Mouse (Mus musculus) intestine, embryonic 14.5 days (tissue): ENCODE results near the gene Sbk3. TPM values are rescaled to one million over a fixed set of nuclear protein-coding genes. Genes with fewer than 3 reads are reported as not detected.

Source experiments
- ATAC-seq: fragments of 200-750 bp; cut with Nextera tagmentation; replicated peaks from 2 replicates; pipeline ENCODE4 v1.8.0; 2017; ENCODE audit warnings: low read depth, moderate number of reproducible peaks, moderate TSS enrichment, moderate library complexity; ENCODE audit not compliant: low FRiP score, low TSS enrichment
- DNase-seq: peaks from one replicate; pipeline ENCODE4 v3.0.0-alpha.2; 2018; ENCODE audit warnings: low spot score
- H3K27ac ChIP-seq: fragments of 300-500 bp; sonication (generic); 2 replicates; pipeline ENCODE4 v1.5.1; 2014; ENCODE audit warnings: low read depth, mild to moderate bottlenecking, control low read depth
- H3K27me3 ChIP-seq: fragments of 300-500 bp; sonication (generic); replicated peaks from 2 replicates; pipeline ENCODE4 v1.6.1; 2014; ENCODE audit warnings: low read length, control low read depth; ENCODE audit not compliant: control insufficient read depth, insufficient read depth
- H3K36me3 ChIP-seq: fragments of 300-500 bp; sonication (generic); 2 replicates; pipeline ENCODE4 v1.6.1; 2014; ENCODE audit warnings: low read length, control low read depth; ENCODE audit not compliant: control insufficient read depth, insufficient read depth
- H3K4me1 ChIP-seq: fragments of 300-500 bp; sonication (generic); replicated peaks from 2 replicates; pipeline ENCODE4 v1.6.1; 2014; ENCODE audit warnings: low read length, control low read depth, mixed read lengths; ENCODE audit not compliant: control insufficient read depth, insufficient read depth
- H3K4me2 ChIP-seq: fragments of 300-500 bp; sonication (generic); 2 replicates; pipeline ENCODE4 v1.6.1; 2014; ENCODE audit warnings: low read length
- H3K4me3 ChIP-seq: fragments of 300-500 bp; sonication (generic); 2 replicates; pipeline ENCODE4 v1.5.1; 2014; ENCODE audit warnings: low read depth, low read length, control low read depth, mixed read lengths
- H3K9ac ChIP-seq: fragments of 300-500 bp; sonication (generic); 2 replicates; pipeline ENCODE4 v1.6.1; 2014; ENCODE audit warnings: mild to moderate bottlenecking, low read length
- H3K9me3 ChIP-seq: fragments of 300-500 bp; sonication (generic); 2 replicates; pipeline ENCODE4 v1.6.1; 2016; ENCODE audit warnings: low read length, control low read depth; ENCODE audit not compliant: control insufficient read depth
- WGBS: fragments of 180-500 bp; shearing (Covaris S2); extraction: QIAGEN DNeasy Blood & Tissue Kit; methylation state at CpG from one replicate; pipeline ENCODE4 v1.1.7; 2014; 5-methylcytosine and 5-hydroxymethylcytosine counted together
- polyA plus RNA-seq: library from polyadenylated mRNA; unstranded; fragments of >200 nt; fragmentation: Nextera tagmentation; extraction: Ambion mirVana; gene quantifications from 2 replicates; pipeline ENCODE4 v1.2.1, GENCODE M21; 2014

Gene Sbk3
- polyA plus RNA-seq, 1 experiment from 2014 or later: not detected

DNA sequence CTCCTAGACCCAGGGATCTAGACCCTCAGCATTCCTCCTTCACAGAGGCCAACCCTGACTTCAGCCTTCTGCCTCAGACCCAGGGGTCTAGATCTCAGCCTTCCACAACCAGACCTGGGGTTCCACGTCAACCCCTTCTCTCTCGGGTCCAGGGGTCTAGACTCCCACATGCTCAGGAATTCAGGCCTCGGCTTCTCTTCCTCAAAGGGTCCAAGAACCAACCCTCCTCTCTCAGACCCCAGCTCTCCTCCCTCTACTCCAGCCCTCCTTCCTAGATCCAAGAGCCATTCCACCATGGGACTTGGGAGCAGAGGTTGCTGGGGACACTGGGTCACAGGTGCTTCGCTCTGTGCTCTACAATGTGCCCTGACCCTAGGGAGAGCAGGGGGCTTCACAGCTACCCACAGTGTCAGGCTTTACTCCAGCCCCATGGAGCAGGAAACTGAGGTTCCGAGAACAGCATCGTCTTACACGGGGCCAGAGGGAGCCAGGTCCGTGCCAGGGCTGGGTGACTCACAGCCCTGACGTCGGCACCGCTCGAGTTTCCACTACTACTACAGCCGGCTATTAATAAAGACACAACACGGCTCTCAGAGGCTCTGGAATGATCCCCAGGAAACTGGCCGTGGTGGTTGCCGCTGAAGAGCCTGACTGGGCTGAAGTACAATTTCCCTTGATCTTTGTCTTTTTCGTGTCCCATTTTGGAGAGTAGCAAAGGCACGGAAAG is 1.5 kb upstream of the Sbk3 start:
- no peaks in the 10 kb centered on the region for H3K4me1 ChIP-seq
- H3K9ac ChIP-seq: no peak overlapping the region
- no peaks in the 10 kb centered on the region for H3K36me3 ChIP-seq
- H3K9me3 ChIP-seq: 0 out of 2 replicates have a peak, but pooled peaks cover 3% of the 10 kb centered on the region
- H3K4me2 ChIP-seq: no peak overlapping the region
- no peak for ATAC-seq
- no peak overlapping the region for H3K4me3 ChIP-seq
- 64% methylated on average over 18 of the region's 18 CpGs for WGBS
- no peak overlapping the region for H3K27ac ChIP-seq
- H3K27me3 ChIP-seq: 0 out of 2 replicates have a peak, but pooled peaks cover 4% of the 10 kb centered on the region
- no peak for DNase-seq

DNA sequence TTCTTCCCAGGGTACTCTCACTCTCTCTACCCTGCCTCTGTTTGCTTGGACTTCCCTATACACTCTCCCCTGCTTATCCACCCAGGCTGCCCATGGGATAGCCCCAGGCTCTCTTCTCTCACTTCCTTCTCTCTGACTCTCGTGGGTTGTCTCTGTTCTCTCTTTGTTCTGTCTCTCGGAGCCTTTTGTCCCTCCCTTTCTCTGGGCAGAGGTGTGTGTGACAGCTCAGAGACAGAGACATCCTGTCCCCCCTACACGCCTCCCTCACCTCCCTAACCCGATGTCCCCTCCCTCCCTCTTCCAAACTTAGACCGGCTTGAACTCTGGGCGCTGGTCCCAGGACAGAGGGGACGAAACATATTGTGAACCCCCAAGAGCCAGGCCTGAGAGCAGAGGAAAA is 742 bp upstream of the Sbk3 start:
- Histone ChIP-seq H3K27me3 (0 out of 2 replicates have a peak, but pooled peaks cover 4% of the 10 kb centered on the region), H3K4me3 (no peak overlapping the region), H3K9me3 (0 out of 2 replicates have a peak, but pooled peaks cover 3% of the 10 kb centered on the region), H3K36me3 (no peaks in the 10 kb centered on the region), H3K4me1 (no peaks in the 10 kb centered on the region), H3K27ac (no peak overlapping the region), H3K4me2 (no peak overlapping the region), H3K9ac (no peak overlapping the region)
- no peak for ATAC-seq
- WGBS: 20% methylated on average over 7 of the region's 7 CpGs
- DNase-seq: no peak

DNA sequence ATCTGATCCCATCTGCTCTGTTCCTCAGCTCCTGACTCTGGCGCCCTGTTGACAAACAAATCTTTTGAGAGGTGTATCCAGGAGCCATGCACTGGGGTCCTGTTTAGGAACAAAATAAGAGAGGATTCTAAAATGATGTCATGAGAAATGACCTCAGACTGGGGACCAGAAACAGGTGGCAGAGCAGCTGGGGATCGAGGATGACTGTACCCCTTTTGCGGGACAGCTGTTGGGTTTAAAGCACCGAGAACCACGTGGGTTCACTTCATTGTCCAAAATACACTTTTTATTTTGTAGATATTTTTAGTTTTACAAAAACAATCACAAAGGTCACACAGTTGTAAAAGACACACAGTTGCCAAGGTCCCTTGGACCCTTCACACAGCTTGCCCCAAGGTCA is 6.0 kb downstream of the Sbk3 start:
- H3K4me1 ChIP-seq: no peaks in the 10 kb centered on the region
- H3K36me3 ChIP-seq: no peaks in the 10 kb centered on the region
- DNase-seq (no peak), ATAC-seq (no peak)
- no peak overlapping the region for H3K4me3 ChIP-seq
- H3K27me3 ChIP-seq: 0 out of 2 replicates have a peak, but pooled peaks cover 4% of the 10 kb centered on the region
- no peak overlapping the region for H3K27ac ChIP-seq
- no peak overlapping the region for H3K9ac ChIP-seq
- WGBS: 84% methylated on average over 5 of the region's 5 CpGs
- H3K9me3 ChIP-seq: no peaks in the 10 kb centered on the region
- no peak overlapping the region for H3K4me2 ChIP-seq

DNA sequence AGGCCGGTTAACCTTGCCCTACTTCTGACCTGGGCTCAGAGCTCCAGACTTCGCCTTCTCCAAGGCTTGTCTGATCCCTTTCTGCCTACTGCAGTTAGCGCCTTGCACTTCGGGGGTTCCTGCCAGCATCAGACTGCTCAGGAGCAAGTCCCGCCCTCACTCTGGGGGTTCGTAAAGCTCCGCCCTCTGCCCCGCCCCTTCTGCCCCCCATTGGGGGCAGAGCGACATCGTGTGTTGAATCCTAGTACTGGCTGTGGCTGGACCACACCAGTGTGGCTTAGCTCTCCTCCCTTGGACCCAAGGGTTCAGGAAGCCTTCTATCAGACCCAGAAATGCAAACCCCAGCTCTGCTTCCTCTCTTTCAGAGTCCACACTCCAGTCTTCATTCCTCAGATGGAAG is 6.7 kb downstream of the Sbk3 start, which contains the start of gene Sbk2:
TSS of gene Sbk2 (minus strand) at position 135 of the 400 bp plus-strand sequence.
- 0 out of 2 replicates have a peak, but pooled peaks cover 4% of the 10 kb centered on the region for H3K27me3 ChIP-seq
- ATAC-seq (peak; percentile 81), DNase-seq (peak; percentile 86)
- no peaks in the 10 kb centered on the region for H3K9me3 ChIP-seq
- H3K27ac ChIP-seq: no peak within 1 kb of the TSS
- no peak within 1 kb of the TSS for H3K4me3 ChIP-seq
- H3K36me3 ChIP-seq: no peaks in the 10 kb centered on the region
- WGBS: 3% methylated on average over 10 of the region's 10 CpGs
- H3K9ac ChIP-seq: no peak within 1 kb of the TSS
- peak within 1 kb of the TSS; percentile 29 for H3K4me2 ChIP-seq
- no peaks in the 10 kb centered on the region for H3K4me1 ChIP-seq

DNA sequence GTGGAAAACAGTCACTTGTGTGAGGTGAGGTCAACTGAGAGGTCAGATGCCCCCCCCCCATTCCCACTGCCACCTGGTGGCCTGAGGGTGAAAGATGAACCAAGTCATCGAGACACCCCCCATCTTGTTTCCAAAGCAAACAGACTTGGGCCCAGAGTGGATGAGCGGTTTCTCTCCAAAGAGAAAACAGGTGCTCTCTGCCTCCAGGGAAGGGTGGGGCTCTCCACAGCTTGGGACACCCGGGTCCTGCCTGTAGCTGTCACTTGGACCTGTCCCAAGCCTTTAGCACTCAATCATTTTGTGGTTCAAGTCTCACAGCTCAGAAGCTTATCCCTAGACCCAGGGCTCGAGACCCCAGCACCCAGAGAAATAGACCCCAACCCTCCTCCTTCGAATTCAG is 7.4 kb downstream of the Sbk3 start:
- WGBS: 68% methylated on average over 5 of the region's 5 CpGs
- no peak overlapping the region for H3K4me3 ChIP-seq
- no peaks in the 10 kb centered on the region for H3K4me1 ChIP-seq
- H3K27ac ChIP-seq: no peak overlapping the region
- H3K27me3 ChIP-seq: 0 out of 2 replicates have a peak, but pooled peaks cover 4% of the 10 kb centered on the region
- no peaks in the 10 kb centered on the region for H3K9me3 ChIP-seq
- H3K36me3 ChIP-seq: no peaks in the 10 kb centered on the region
- no peak overlapping the region for H3K4me2 ChIP-seq
- DNase-seq (no peak), ATAC-seq (no peak)
- H3K9ac ChIP-seq: no peak overlapping the region

DNA sequence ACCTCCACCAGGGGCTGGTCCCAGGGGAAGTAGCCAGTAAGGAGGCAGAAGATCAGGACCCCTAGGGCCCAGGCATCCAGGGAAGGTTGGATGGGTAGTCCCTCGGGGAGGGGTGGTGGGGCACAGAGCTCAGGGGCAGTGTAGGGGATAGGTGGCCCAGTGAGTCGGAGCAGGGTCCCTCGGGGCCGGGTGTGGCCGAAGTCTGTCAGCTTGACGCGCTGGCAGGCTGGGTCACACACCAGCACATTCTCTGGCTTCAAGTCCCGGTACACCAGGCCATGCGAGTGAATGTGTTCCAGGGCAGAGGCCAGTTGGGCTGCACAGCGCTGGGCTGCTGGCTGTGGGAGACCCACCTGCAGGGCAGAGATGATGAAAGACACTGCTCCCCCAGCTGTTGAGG is 13.6 kb downstream of the Sbk3 start:
- no peak for DNase-seq
- 88% methylated on average over 10 of the region's 10 CpGs for WGBS
- no peak overlapping the region for H3K27ac ChIP-seq
- no peak overlapping the region for H3K9ac ChIP-seq
- H3K36me3 ChIP-seq: no peaks in the 10 kb centered on the region
- H3K4me2 ChIP-seq: no peak overlapping the region
- H3K27me3 ChIP-seq: no peaks in the 10 kb centered on the region
- peaks cover 3% of the 10 kb centered on the region; the same call in 1 of the 2 replicates for H3K4me1 ChIP-seq
- H3K4me3 ChIP-seq: no peak overlapping the region
- no peaks in the 10 kb centered on the region for H3K9me3 ChIP-seq
- ATAC-seq: no peak

DNA sequence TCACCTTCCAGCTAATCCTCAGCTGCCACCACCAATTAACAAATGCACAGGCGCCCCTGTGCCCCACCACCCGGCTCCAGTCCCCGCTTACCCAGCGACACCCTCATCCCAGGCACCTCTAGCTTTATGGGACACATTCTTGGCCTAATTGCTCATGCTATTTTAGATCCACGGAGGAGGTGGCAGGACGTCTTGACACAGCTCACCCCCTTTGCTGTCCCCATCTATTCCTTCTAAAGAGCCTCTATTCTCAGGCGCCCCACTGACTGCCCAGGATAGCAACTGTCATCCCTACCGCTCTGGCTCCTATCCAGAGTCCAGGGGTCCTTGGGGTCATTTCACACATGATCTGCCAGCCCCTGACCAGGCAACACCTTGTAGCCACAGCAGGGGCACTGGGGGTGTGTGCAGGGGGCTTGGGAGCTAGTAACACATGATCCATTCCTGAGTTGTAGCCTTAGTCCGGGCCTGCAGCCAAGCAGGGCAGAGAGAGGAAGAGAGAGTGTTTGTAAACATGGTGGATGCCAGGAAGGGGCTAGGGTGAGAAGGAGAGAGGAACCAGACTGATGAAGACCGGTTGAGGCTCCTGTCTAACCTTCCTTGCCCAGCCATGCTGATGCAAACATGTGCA is 17.0 kb downstream of the Sbk3 start:
- no peaks in the 10 kb centered on the region for H3K27me3 ChIP-seq
- no peaks in the 10 kb centered on the region for H3K9me3 ChIP-seq
- DNase-seq (no peak), ATAC-seq (no peak)
- H3K9ac ChIP-seq: no peak overlapping the region
- H3K27ac ChIP-seq: no peak overlapping the region
- H3K4me3 ChIP-seq: no peak overlapping the region
- no peaks in the 10 kb centered on the region for H3K36me3 ChIP-seq
- peaks cover 3% of the 10 kb centered on the region; the same call in 1 of the 2 replicates for H3K4me1 ChIP-seq
- WGBS: 19% methylated on average over 10 of the region's 10 CpGs
- H3K4me2 ChIP-seq: no peak overlapping the region

DNA sequence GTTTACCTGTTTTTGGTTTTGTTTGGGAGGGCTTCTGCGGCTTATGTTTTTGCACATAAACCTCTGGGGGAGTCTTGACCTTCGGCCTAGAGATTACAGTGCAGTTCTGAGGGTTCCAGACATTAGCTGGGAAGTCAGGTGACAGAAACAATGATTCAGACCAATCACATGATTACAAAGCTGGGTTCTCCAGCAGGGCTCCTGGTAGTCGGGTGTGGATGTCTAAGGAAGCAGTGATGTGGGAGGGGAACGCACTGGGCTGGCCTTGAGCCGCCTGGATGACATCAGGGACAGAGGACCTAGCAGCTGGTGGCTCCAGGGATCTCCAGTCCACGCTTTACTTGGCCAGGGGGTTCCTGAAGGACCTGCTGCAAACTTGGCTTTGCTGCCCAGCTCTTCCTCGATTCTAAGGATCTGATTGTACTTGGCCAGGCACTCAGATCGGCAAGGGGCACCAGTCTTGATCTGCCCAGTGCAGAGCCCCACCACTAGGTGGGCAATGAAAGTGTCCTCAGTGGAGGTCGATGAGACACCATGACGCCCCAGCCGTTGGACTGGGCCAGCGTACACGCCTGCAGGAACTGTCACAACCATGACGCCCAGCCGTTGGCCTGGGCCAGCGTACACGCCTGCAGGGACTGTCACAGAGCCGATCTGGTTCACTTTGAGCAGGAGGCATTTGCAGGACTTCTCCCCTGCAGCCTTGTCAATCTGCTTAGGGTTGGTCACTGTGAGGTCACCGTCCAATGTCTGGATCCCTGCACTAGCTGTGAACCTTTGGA is 20.2 kb downstream of the Sbk3 start:
- no peaks in the 10 kb centered on the region for H3K27me3 ChIP-seq

More for the DNA sequence above, 20.2 kb downstream of the Sbk3 start:
- ATAC-seq (no peak; the same call in none of the 2 replicates), DNase-seq (no peak)
- Histone ChIP-seq H3K9ac (no peak overlapping the region), H3K4me3 (no peak overlapping the region), H3K4me2 (no peak overlapping the region), H3K9me3 (no peaks in the 10 kb centered on the region), H3K4me1 (peaks cover 3% of the 10 kb centered on the region; the same call in 1 of the 2 replicates), H3K27ac (no peak overlapping the region), H3K36me3 (no peaks in the 10 kb centered on the region)
- WGBS: 81% methylated on average over 19 of the region's 19 CpGs
